Mouse (Mus musculus): ENCODE data around the gene Foxo3. TPM values are rescaled to one million over a fixed set of nuclear protein-coding genes. Genes with fewer than 3 reads are reported as not detected.

Foxo3 gene
- polyA plus RNA-seq, 1 experiment from 2014 or later = 3.8 TPM

- H3K27me3 ChIP-seq (ENCODE audit: low read depth, poor library complexity, severe bottlenecking) = no peaks in the 10 kb centered on the region
- H3K36me3 ChIP-seq = peaks cover 2% of the 10 kb centered on the region; the same call in 1 of the 2 replicates
- no peak for DNase-seq (ENCODE audit: low spot score)
- H3K27ac ChIP-seq = no peak overlapping the region
- WGBS = 92% methylated on average over 7 of the region's 7 CpGs
- H3K4me1 ChIP-seq = peaks cover 15% of the 10 kb centered on the region
- H3K4me3 ChIP-seq = no peak overlapping the region
- no peaks in the 10 kb centered on the region for H3K9me3 ChIP-seq (replicated peaks)
These were observed 18.6 kb downstream of the Foxo3 start for GRCm38 (mm10) chr10:42257985-42258384.

- Histone ChIP-seq H3K4me1 (peaks cover 44% of the 10 kb centered on the region), H3K27ac (no peak overlapping the region), H3K9me3 (replicated peaks) (no peaks in the 10 kb centered on the region), H3K4me3 (no peak overlapping the region), H3K36me3 (peaks cover 2% of the 10 kb centered on the region; the same call in 1 of the 2 replicates), H3K27me3 (ENCODE audit: low read depth, poor library complexity, severe bottlenecking) (no peaks in the 10 kb centered on the region)
- no peak for DNase-seq (ENCODE audit: low spot score)
- WGBS = 93% methylated on average over 5 of the region's 5 CpGs
These were observed 21.8 kb downstream of the Foxo3 start for GRCm38 (mm10) chr10:42254788-42255187.

- Histone ChIP-seq H3K36me3 (no peaks in the 10 kb centered on the region), H3K9me3 (replicated peaks) (no peaks in the 10 kb centered on the region), H3K4me1 (peaks cover 67% of the 10 kb centered on the region), H3K4me3 (no peak overlapping the region), H3K27ac (peak overlapping the region; percentile 85), H3K27me3 (ENCODE audit: low read depth, poor library complexity, severe bottlenecking) (no peaks in the 10 kb centered on the region)
- 25% methylated on average over 8 of the region's 8 CpGs for WGBS
- peak; percentile 44 for DNase-seq (ENCODE audit: low spot score)
These were observed 24.7 kb downstream of the Foxo3 start for GRCm38 (mm10) chr10:42251749-42252323.

- Histone ChIP-seq H3K27ac (peak overlapping the region; percentile 85), H3K9me3 (replicated peaks) (no peaks in the 10 kb centered on the region), H3K27me3 (ENCODE audit: low read depth, poor library complexity, severe bottlenecking) (no peaks in the 10 kb centered on the region), H3K4me3 (no peak overlapping the region), H3K4me1 (peaks cover 73% of the 10 kb centered on the region), H3K36me3 (no peaks in the 10 kb centered on the region)
- 39% methylated on average over 7 of the region's 7 CpGs for WGBS
- DNase-seq (ENCODE audit: low spot score) = peak; percentile 38
These were observed 25.4 kb downstream of the Foxo3 start for GRCm38 (mm10) chr10:42251203-42251602.

GRCm38 (mm10) chr10:42249965-42250364 is 26.6 kb downstream of the Foxo3 start:
- Histone ChIP-seq H3K27me3 (ENCODE audit: low read depth, poor library complexity, severe bottlenecking) (no peaks in the 10 kb centered on the region), H3K36me3 (no peaks in the 10 kb centered on the region), H3K4me3 (no peak overlapping the region), H3K9me3 (replicated peaks) (no peaks in the 10 kb centered on the region), H3K27ac (no peak overlapping the region), H3K4me1 (peaks cover 85% of the 10 kb centered on the region)
- DNase-seq (ENCODE audit: low spot score) = no peak
- WGBS = 80% methylated on average over 2 of the region's 2 CpGs

GRCm38 (mm10) chr10:42248644-42249043 is 27.9 kb downstream of the Foxo3 start:
- H3K27ac ChIP-seq = no peak overlapping the region
- H3K4me3 ChIP-seq = no peak overlapping the region
- H3K36me3 ChIP-seq = no peaks in the 10 kb centered on the region
- peaks cover 79% of the 10 kb centered on the region for H3K4me1 ChIP-seq
- H3K9me3 ChIP-seq (replicated peaks) = no peaks in the 10 kb centered on the region
- no peak for DNase-seq (ENCODE audit: low spot score)
- H3K27me3 ChIP-seq (ENCODE audit: low read depth, poor library complexity, severe bottlenecking) = no peaks in the 10 kb centered on the region
- 81% methylated on average over 5 of the region's 5 CpGs for WGBS

- Histone ChIP-seq H3K27me3 (ENCODE audit: low read depth, poor library complexity, severe bottlenecking) (no peaks in the 10 kb centered on the region), H3K4me3 (no peak overlapping the region), H3K27ac (no peak overlapping the region), H3K36me3 (no peaks in the 10 kb centered on the region), H3K9me3 (replicated peaks) (no peaks in the 10 kb centered on the region), H3K4me1 (peaks cover 77% of the 10 kb centered on the region)
- 77% methylated on average over 4 of the region's 4 CpGs for WGBS
- DNase-seq (ENCODE audit: low spot score) = no peak
These were observed 28.4 kb downstream of the Foxo3 start for GRCm38 (mm10) chr10:42248156-42248555.

- Histone ChIP-seq H3K4me3 (no peak overlapping the region), H3K27me3 (ENCODE audit: low read depth, poor library complexity, severe bottlenecking) (no peaks in the 10 kb centered on the region), H3K9me3 (replicated peaks) (no peaks in the 10 kb centered on the region), H3K27ac (peak overlapping the region; percentile 44; the same call in 1 of the 2 replicates), H3K4me1 (peaks cover 71% of the 10 kb centered on the region), H3K36me3 (no peaks in the 10 kb centered on the region)
- DNase-seq (ENCODE audit: low spot score) = no peak
- WGBS = 73% methylated on average over 11 of the region's 11 CpGs
These were observed 29.3 kb downstream of the Foxo3 start for GRCm38 (mm10) chr10:42247125-42247816.

- H3K27ac ChIP-seq = 0 out of 2 replicates have a peak overlapping the region, but pooled peaks have one; percentile 59
- H3K4me3 ChIP-seq = no peak overlapping the region
- DNase-seq (ENCODE audit: low spot score) = no peak
- H3K36me3 ChIP-seq = no peaks in the 10 kb centered on the region
- WGBS = 67% methylated on average over 3 of the region's 3 CpGs
- H3K9me3 ChIP-seq (replicated peaks) = no peaks in the 10 kb centered on the region
- no peaks in the 10 kb centered on the region for H3K27me3 ChIP-seq (ENCODE audit: low read depth, poor library complexity, severe bottlenecking)
- peaks cover 63% of the 10 kb centered on the region for H3K4me1 ChIP-seq
These were observed 30.1 kb downstream of the Foxo3 start for GRCm38 (mm10) chr10:42246483-42246882.

GRCm38 (mm10) chr10:42245636-42246035 is 30.9 kb downstream of the Foxo3 start:
- 95% methylated on average over 3 of the region's 3 CpGs for WGBS
- DNase-seq (ENCODE audit: low spot score) = no peak
- no peak overlapping the region for H3K4me3 ChIP-seq
- no peak overlapping the region for H3K27ac ChIP-seq
- H3K27me3 ChIP-seq (ENCODE audit: low read depth, poor library complexity, severe bottlenecking) = no peaks in the 10 kb centered on the region
- H3K36me3 ChIP-seq = no peaks in the 10 kb centered on the region
- H3K9me3 ChIP-seq (replicated peaks) = no peaks in the 10 kb centered on the region
- peaks cover 58% of the 10 kb centered on the region for H3K4me1 ChIP-seq

GRCm38 (mm10) chr10:42245256-42245601 is 31.3 kb downstream of the Foxo3 start:
- no peaks in the 10 kb centered on the region for H3K27me3 ChIP-seq (ENCODE audit: low read depth, poor library complexity, severe bottlenecking)
- peaks cover 54% of the 10 kb centered on the region for H3K4me1 ChIP-seq
- H3K27ac ChIP-seq = no peak overlapping the region
- WGBS = 92% methylated on average over 3 of the region's 3 CpGs
- H3K36me3 ChIP-seq = no peaks in the 10 kb centered on the region
- H3K4me3 ChIP-seq = no peak overlapping the region
- H3K9me3 ChIP-seq (replicated peaks) = no peaks in the 10 kb centered on the region
- no peak for DNase-seq (ENCODE audit: low spot score)

GRCm38 (mm10) chr10:42244420-42245255 is 31.9 kb downstream of the Foxo3 start:
- no peak for DNase-seq (ENCODE audit: low spot score)
- Histone ChIP-seq H3K36me3 (no peaks in the 10 kb centered on the region), H3K4me3 (no peak overlapping the region), H3K27ac (no peak overlapping the region), H3K27me3 (ENCODE audit: low read depth, poor library complexity, severe bottlenecking) (no peaks in the 10 kb centered on the region), H3K4me1 (peaks cover 50% of the 10 kb centered on the region), H3K9me3 (replicated peaks) (no peaks in the 10 kb centered on the region)
- 76% methylated on average over 8 of the region's 8 CpGs for WGBS

GRCm38 (mm10) chr10:42243925-42244324 is 32.6 kb downstream of the Foxo3 start:
- no peaks in the 10 kb centered on the region for H3K27me3 ChIP-seq (ENCODE audit: low read depth, poor library complexity, severe bottlenecking)
- no peak for DNase-seq (ENCODE audit: low spot score)
- no peaks in the 10 kb centered on the region for H3K36me3 ChIP-seq
- no peaks in the 10 kb centered on the region for H3K9me3 ChIP-seq (replicated peaks)
- H3K4me1 ChIP-seq = peaks cover 45% of the 10 kb centered on the region
- no peak overlapping the region for H3K4me3 ChIP-seq
- WGBS = 84% methylated on average over 7 of the region's 7 CpGs
- no peak overlapping the region for H3K27ac ChIP-seq
